Mouse (Mus musculus): Measurements from ENCODE around the gene Akap13.

GRCm38 (mm10) chr7:75486031-75486430, 30.7 kb downstream of the Akap13 start:
- TF ChIP-seq CTCF (IDR thresholded peaks at IDR 0.05; ENCODE audit: low read depth, low read length) (no peak), POLR2A (IDR thresholded peaks at IDR 0.05; ENCODE audit: extremely low read depth, insufficient read depth, low read length) (no peak)
